Mouse (Mus musculus): ENCODE measurements around the gene Slc39a13.
"Not testable (repeated sequence)": the region's sequence is repeated elsewhere in the genome, so short reads cannot be mapped to it uniquely, and the experiment has no call there.

Gene Slc39a13

DNA sequence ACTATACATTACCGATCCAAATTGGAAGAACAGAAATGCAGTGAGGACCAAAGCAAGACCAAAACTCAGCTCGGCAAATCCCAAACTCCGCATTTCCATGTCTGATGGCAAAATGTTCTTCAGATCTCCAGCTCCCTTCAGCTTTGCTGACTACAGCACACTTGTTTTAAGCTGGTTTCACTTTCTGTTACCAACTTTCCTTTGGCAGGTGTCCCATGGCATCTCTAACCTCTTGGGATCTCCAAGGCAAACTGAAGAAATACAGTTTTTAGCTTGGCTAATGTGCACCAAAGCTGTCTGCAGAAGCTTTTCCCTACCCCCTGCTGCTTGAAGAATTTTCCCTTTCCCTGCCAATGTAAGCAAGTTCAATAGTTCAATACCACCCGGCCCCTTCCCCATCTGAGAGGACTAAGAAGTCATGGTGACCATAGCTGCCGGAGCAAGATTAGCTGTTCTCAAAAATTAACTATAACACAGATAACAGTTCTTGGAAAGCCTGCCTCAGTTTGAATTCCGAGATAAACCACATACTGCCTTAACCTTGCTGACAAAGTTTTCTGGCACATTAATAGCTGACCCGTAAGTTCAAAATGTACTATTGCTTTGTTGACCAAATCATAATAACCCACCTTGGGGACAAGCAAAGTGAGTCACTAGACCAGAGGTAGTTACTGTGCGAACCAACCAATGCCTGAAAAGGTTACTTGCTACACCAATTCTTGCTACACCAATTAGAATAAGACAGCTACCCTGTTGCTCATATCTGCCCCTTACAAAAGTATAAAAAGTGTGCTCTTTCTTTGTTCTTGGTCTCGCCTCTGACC, 42.6 kb downstream of the Slc39a13 start:
- DNase-seq (ENCODE audit: low spot score in 2 of 2): no peak

- DNase-seq (ENCODE audit: low spot score in 2 of 2): no peak
Measured at GRCm38 (mm10) chr2:91026491-91026890, 43.7 kb downstream of the Slc39a13 start.

GRCm38 (mm10) chr2:91025081-91025516, 45.1 kb downstream of the Slc39a13 start:
- DNase-seq (ENCODE audit: low spot score in 2 of 2): no peak

- no peak for DNase-seq (ENCODE audit: low spot score in 2 of 2)
Measured at GRCm38 (mm10) chr2:91023956-91024355, 46.3 kb downstream of the Slc39a13 start.

- no peak for DNase-seq (ENCODE audit: low spot score in 2 of 2)
Measured at GRCm38 (mm10) chr2:91023131-91023530, 47.1 kb downstream of the Slc39a13 start.

DNA sequence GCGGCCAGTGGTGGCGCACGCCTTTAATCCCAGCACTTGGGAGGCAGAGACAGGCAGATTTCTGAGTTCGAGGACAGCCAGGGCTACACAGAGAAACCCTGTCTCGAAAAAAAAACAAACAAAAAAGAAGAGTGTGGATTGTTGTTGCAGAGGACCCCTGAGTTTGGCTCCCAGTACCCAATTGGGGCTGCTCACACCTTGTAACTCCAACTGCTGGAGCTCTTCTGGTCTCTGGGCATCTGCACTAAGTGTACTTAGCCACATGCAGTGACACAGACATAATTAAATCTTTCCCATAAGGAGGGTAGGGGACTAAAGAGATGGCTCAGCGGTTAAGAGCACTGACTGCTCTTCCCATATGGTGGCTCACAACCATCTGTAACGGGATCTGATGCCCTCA, 48.0 kb downstream of the Slc39a13 start:
- not testable (repeated sequence) for DNase-seq (ENCODE audit: low spot score in 2 of 2)

DNA sequence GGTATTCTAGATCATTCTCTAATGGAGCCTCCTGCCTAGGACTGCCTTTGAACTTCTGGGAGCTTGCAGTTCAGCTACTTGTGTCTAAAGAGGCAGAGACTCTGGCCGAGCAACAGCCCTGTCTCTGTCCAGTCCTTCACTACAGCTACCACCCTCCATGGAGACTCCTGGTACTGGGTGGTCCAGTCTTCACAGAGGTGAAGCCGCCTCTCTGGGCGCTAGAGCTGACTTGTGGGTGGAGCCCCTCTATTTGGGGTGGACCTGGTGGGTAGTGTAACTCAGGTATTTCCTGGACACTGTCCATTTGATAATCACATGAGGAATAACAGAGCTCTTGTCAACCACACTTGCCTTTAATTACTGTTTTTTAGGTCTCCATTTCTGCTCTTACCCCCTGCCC, 50.3 kb downstream of the Slc39a13 start:
- DNase-seq (ENCODE audit: low spot score in 2 of 2): no peak

- no peak for DNase-seq (ENCODE audit: low spot score in 2 of 2)
Measured at GRCm38 (mm10) chr2:91018061-91018788, 52.0 kb downstream of the Slc39a13 start.

GRCm38 (mm10) chr2:91015386-91015785, 54.8 kb downstream of the Slc39a13 start:
- DNase-seq (ENCODE audit: low spot score in 2 of 2): no peak

DNA sequence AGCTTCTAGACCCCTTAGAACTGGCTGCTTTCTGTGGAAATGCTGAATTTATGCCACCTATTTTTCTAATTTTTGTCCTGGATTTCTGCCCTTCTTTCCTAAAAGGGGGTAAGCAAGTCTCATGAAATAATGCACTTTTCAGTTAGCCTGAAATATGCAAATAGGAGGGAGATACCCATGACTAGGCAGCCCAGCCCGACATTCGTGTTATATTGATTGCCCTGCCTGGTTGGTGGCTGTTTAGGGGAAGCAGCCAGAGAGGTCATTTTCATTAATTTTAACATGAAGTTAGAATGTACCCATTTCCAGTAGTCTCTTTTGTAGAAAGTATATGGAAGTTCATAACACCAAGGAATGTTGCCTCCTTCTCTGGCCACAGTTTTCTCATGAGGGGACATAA, 56.3 kb downstream of the Slc39a13 start:
- no peak for DNase-seq (ENCODE audit: low spot score in 2 of 2)

Data from urinary bladder, postnatal 4 days (tissue).